Mouse (Mus musculus) spleen, adult 10 weeks (tissue): ENCODE results near the gene Sln. TPM values are rescaled to one million over a fixed set of nuclear protein-coding genes. Genes with fewer than 3 reads are reported as not detected.

Experiments used
- polyA plus RNA-seq: library from polyadenylated mRNA; stranded (reverse); fragments of 350-450 nt; fragmentation: Illumina TruSeq; extraction: RNeasy Lipid Tissue Mini Kit (QIAGEN cat#74804); gene quantifications from one replicate; pipeline ENCODE4 v1.2.3, GENCODE M21; 2015; ENCODE audit warnings: low replicate concordance; ENCODE audit not compliant: insufficient read depth

Gene Sln
- 0.36 TPM for polyA plus RNA-seq

DNA sequence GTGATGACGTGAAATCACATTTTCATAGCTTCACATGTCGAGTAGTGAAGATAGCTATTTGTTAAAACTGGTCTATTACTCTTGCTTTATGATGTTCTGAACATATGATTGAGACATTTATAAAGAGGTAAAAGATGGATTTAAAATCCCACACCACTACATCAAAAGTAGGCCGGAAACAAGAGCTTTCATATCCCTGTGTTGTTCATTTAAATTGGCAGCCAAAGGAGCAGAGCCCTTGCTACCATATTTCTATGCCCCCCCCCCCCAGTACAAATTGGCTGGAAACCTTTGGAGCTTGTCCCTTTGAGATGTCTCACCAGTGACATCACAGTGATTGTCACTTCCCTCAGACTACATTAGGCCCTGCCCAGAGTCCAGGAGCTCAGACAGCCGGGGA is at the start of gene Sln:
Gene Sln, plus strand, starts transcription at position 301 of the 400 bp plus-strand sequence.

Other genes starting within 250 kb of the Sln start
- gene Acat1, start 239.8 kb upstream of the Sln start, polyA plus RNA-seq: 43.9 TPM
- 29.9 TPM for gene Cul5, start 180.2 kb upstream of the Sln start, polyA plus RNA-seq
- gene Rab39, start 143.9 kb upstream of the Sln start, polyA plus RNA-seq: 12.5 TPM
- 4.8 TPM for gene Slc35f2, start 78.6 kb upstream of the Sln start, polyA plus RNA-seq
- gene Elmod1, start 125.1 kb downstream of the Sln start, polyA plus RNA-seq: not detected
- 0.06 TPM for gene Tnfaip8l3, start 218.2 kb downstream of the Sln start, polyA plus RNA-seq